Mouse (Mus musculus) layer of hippocampus, adult 9-10 months (tissue): ENCODE results near the gene Smg8.

ENCODE experiments used
- DNase-seq: peaks from one replicate; pipeline ENCODE4 v3.0.0; 2022; ENCODE audit warnings: low spot score

Smg8 gene

GRCm38 (mm10) chr11:87043052-87043451 lies 43.5 kb downstream of the Smg8 start:
- DNase-seq: no peak

GRCm38 (mm10) chr11:87039307-87039963 lies 47.1 kb downstream of the Smg8 start:
- no peak for DNase-seq

DNA sequence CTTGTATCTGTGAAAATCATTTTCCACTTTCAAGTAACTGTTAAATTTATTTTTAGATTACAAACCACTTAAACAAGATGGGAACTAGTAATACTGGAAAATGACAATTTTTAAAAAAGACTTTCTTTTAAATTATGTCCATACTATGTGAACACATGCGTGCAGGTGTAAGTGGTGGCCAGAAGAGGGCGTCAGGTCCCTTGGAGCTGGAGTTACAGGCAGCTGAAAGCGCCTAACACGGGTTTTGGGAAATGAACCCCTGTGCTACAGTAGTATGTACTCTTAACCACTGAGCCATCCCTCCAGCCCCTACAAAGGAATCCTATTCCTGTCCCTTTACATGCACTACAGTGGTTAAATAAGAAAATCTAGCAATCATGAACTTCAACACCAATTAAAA lies 50.4 kb downstream of the Smg8 start:
- no peak for DNase-seq

- DNase-seq: no peak
These were observed 58.4 kb downstream of the Smg8 start for GRCm38 (mm10) chr11:87028212-87028611.
